Mouse (Mus musculus): ENCODE measurements at regions not wholly inside any gene's neighbourhood (a gene's known extent, or its start where the extent isn't known, plus 50 kb on each side); places are given as distances from the start of the nearest gene placed in this dataset.

GRCm38 (mm10) chr12:6087627-6088350 is 712.3 kb upstream of the Klhl29 start:
- Histone ChIP-seq H3K27ac (ENCODE audit: low read depth, low read length) (no peak overlapping the region), H3K4me2 (ENCODE audit: low read depth, low read length, severe bottlenecking) (no peak overlapping the region), H3K27me3 (ENCODE audit: control insufficient read depth, insufficient read depth, low read length) (no peaks in the 10 kb centered on the region), H3K36me3 (ENCODE audit: control insufficient read depth, insufficient read depth, low read length) (no peaks in the 10 kb centered on the region), H3K9ac (ENCODE audit: low read length) (no peak overlapping the region), H3K9me3 (ENCODE audit: control insufficient read depth, low read length) (no peaks in the 10 kb centered on the region), H3K4me1 (replicated peaks; ENCODE audit: control insufficient read depth, insufficient read depth, low read length) (no peaks in the 10 kb centered on the region), H3K4me3 (ENCODE audit: low read depth, low read length) (no peak overlapping the region)
- ATAC-seq (replicated peaks; ENCODE audit: low FRiP score) = no peak
- DNase-seq (ENCODE audit: low spot score) = no peak
- WGBS = 85% methylated on average over 3 of the region's 3 CpGs

- DNase-seq (ENCODE audit: low spot score) = no peak
- H3K36me3 ChIP-seq (ENCODE audit: control insufficient read depth, insufficient read depth, low read length) = no peaks in the 10 kb centered on the region
Observed at GRCm38 (mm10) chr12:6087071-6087470, 711.6 kb upstream of the Klhl29 start.

GRCm38 (mm10) chr12:6046866-6047689 is 671.6 kb upstream of the Klhl29 start:
- WGBS = 63% methylated on average over 9 of the region's 9 CpGs
- Histone ChIP-seq H3K4me1 (replicated peaks; ENCODE audit: control insufficient read depth, insufficient read depth, low read length) (no peaks in the 10 kb centered on the region), H3K27me3 (ENCODE audit: control insufficient read depth, insufficient read depth, low read length) (no peaks in the 10 kb centered on the region), H3K9ac (ENCODE audit: low read length) (no peak overlapping the region), H3K4me2 (ENCODE audit: low read depth, low read length, severe bottlenecking) (no peak overlapping the region), H3K4me3 (ENCODE audit: low read depth, low read length) (no peak overlapping the region), H3K36me3 (ENCODE audit: control insufficient read depth, insufficient read depth, low read length) (no peaks in the 10 kb centered on the region), H3K9me3 (ENCODE audit: control insufficient read depth, low read length) (no peaks in the 10 kb centered on the region), H3K27ac (ENCODE audit: low read depth, low read length) (no peak overlapping the region)
- no peak for ATAC-seq (replicated peaks; ENCODE audit: low FRiP score)
- DNase-seq (ENCODE audit: low spot score) = no peak

More at GRCm38 (mm10) chr12:6087071-6087470, 711.6 kb upstream of the Klhl29 start:
- H3K4me2 ChIP-seq (ENCODE audit: low read depth, low read length, severe bottlenecking) = no peak overlapping the region
- no peaks in the 10 kb centered on the region for H3K27me3 ChIP-seq (ENCODE audit: control insufficient read depth, insufficient read depth, low read length)
- H3K9me3 ChIP-seq (ENCODE audit: control insufficient read depth, low read length) = no peaks in the 10 kb centered on the region
- H3K4me1 ChIP-seq (replicated peaks; ENCODE audit: control insufficient read depth, insufficient read depth, low read length) = no peaks in the 10 kb centered on the region
- H3K27ac ChIP-seq (ENCODE audit: low read depth, low read length) = no peak overlapping the region
- no peak overlapping the region for H3K4me3 ChIP-seq (ENCODE audit: low read depth, low read length)
- WGBS = 73% methylated on average over 2 of the region's 2 CpGs
- no peak overlapping the region for H3K9ac ChIP-seq (ENCODE audit: low read length)
- no peak for ATAC-seq (replicated peaks; ENCODE audit: low FRiP score)

GRCm38 (mm10) chr12:6046110-6046509 is 670.6 kb upstream of the Klhl29 start:
- DNase-seq (ENCODE audit: low spot score) (no peak), ATAC-seq (replicated peaks; ENCODE audit: low FRiP score) (no peak)
- Histone ChIP-seq H3K4me3 (ENCODE audit: low read depth, low read length) (no peak overlapping the region), H3K4me2 (ENCODE audit: low read depth, low read length, severe bottlenecking) (no peak overlapping the region), H3K9me3 (ENCODE audit: control insufficient read depth, low read length) (no peaks in the 10 kb centered on the region), H3K27me3 (ENCODE audit: control insufficient read depth, insufficient read depth, low read length) (no peaks in the 10 kb centered on the region), H3K9ac (ENCODE audit: low read length) (no peak overlapping the region), H3K36me3 (ENCODE audit: control insufficient read depth, insufficient read depth, low read length) (no peaks in the 10 kb centered on the region), H3K4me1 (replicated peaks; ENCODE audit: control insufficient read depth, insufficient read depth, low read length) (no peaks in the 10 kb centered on the region), H3K27ac (ENCODE audit: low read depth, low read length) (no peak overlapping the region)
- WGBS = 90% methylated on average over 2 of the region's 2 CpGs

GRCm38 (mm10) chr12:6042326-6042725 is 666.8 kb upstream of the Klhl29 start:
- ATAC-seq (replicated peaks; ENCODE audit: low FRiP score) = no peak
- H3K36me3 ChIP-seq (ENCODE audit: control insufficient read depth, insufficient read depth, low read length) = no peaks in the 10 kb centered on the region
- no peak overlapping the region for H3K4me2 ChIP-seq (ENCODE audit: low read depth, low read length, severe bottlenecking)
- H3K4me3 ChIP-seq (ENCODE audit: low read depth, low read length) = no peak overlapping the region
- no peak overlapping the region for H3K27ac ChIP-seq (ENCODE audit: low read depth, low read length)
- WGBS = 47% methylated on average over 1 of the region's 1 CpGs
- no peaks in the 10 kb centered on the region for H3K4me1 ChIP-seq (replicated peaks; ENCODE audit: control insufficient read depth, insufficient read depth, low read length)
- H3K9me3 ChIP-seq (ENCODE audit: control insufficient read depth, low read length) = no peaks in the 10 kb centered on the region
- no peaks in the 10 kb centered on the region for H3K27me3 ChIP-seq (ENCODE audit: control insufficient read depth, insufficient read depth, low read length)
- DNase-seq (ENCODE audit: low spot score) = peak; percentile 54
- no peak overlapping the region for H3K9ac ChIP-seq (ENCODE audit: low read length)

GRCm38 (mm10) chr12:6024111-6024510 is 648.6 kb upstream of the Klhl29 start:
- Histone ChIP-seq H3K9me3 (ENCODE audit: control insufficient read depth, low read length) (no peaks in the 10 kb centered on the region), H3K27ac (ENCODE audit: low read depth, low read length) (no peak overlapping the region), H3K27me3 (ENCODE audit: control insufficient read depth, insufficient read depth, low read length) (no peaks in the 10 kb centered on the region), H3K4me1 (replicated peaks; ENCODE audit: control insufficient read depth, insufficient read depth, low read length) (no peaks in the 10 kb centered on the region), H3K9ac (ENCODE audit: low read length) (no peak overlapping the region), H3K4me3 (ENCODE audit: low read depth, low read length) (no peak overlapping the region), H3K4me2 (ENCODE audit: low read depth, low read length, severe bottlenecking) (no peak overlapping the region), H3K36me3 (ENCODE audit: control insufficient read depth, insufficient read depth, low read length) (no peaks in the 10 kb centered on the region)
- 89% methylated on average over 3 of the region's 3 CpGs for WGBS
- ATAC-seq (replicated peaks; ENCODE audit: low FRiP score) = no peak
- no peak for DNase-seq (ENCODE audit: low spot score)

GRCm38 (mm10) chr12:6022490-6022889 is 647.0 kb upstream of the Klhl29 start:
- Histone ChIP-seq H3K36me3 (ENCODE audit: control insufficient read depth, insufficient read depth, low read length) (no peaks in the 10 kb centered on the region), H3K9ac (ENCODE audit: low read length) (no peak overlapping the region), H3K4me1 (replicated peaks; ENCODE audit: control insufficient read depth, insufficient read depth, low read length) (no peaks in the 10 kb centered on the region), H3K27ac (ENCODE audit: low read depth, low read length) (no peak overlapping the region), H3K9me3 (ENCODE audit: control insufficient read depth, low read length) (no peaks in the 10 kb centered on the region), H3K4me2 (ENCODE audit: low read depth, low read length, severe bottlenecking) (no peak overlapping the region), H3K4me3 (ENCODE audit: low read depth, low read length) (no peak overlapping the region), H3K27me3 (ENCODE audit: control insufficient read depth, insufficient read depth, low read length) (no peaks in the 10 kb centered on the region)
- WGBS = 86% methylated on average over 2 of the region's 2 CpGs
- DNase-seq (ENCODE audit: low spot score) (no peak), ATAC-seq (replicated peaks; ENCODE audit: low FRiP score) (no peak)

GRCm38 (mm10) chr12:6000961-6001360 is 625.5 kb upstream of the Klhl29 start:
- Histone ChIP-seq H3K9me3 (ENCODE audit: control insufficient read depth, low read length) (no peaks in the 10 kb centered on the region), H3K4me3 (ENCODE audit: low read depth, low read length) (no peak overlapping the region), H3K27ac (ENCODE audit: low read depth, low read length) (no peak overlapping the region), H3K9ac (ENCODE audit: low read length) (no peak overlapping the region), H3K4me1 (replicated peaks; ENCODE audit: control insufficient read depth, insufficient read depth, low read length) (no peaks in the 10 kb centered on the region), H3K27me3 (ENCODE audit: control insufficient read depth, insufficient read depth, low read length) (no peaks in the 10 kb centered on the region), H3K4me2 (ENCODE audit: low read depth, low read length, severe bottlenecking) (no peak overlapping the region), H3K36me3 (ENCODE audit: control insufficient read depth, insufficient read depth, low read length) (no peaks in the 10 kb centered on the region)
- no peak for ATAC-seq (replicated peaks; ENCODE audit: low FRiP score)
- 77% methylated on average over 3 of the region's 3 CpGs for WGBS
- no peak for DNase-seq (ENCODE audit: low spot score)
